Mouse (Mus musculus) spleen, adult 2 months (tissue): ENCODE data around the gene Gm20911. TPM values are rescaled to one million over a fixed set of nuclear protein-coding genes. Genes with fewer than 3 reads are reported as not detected.
"Not testable (repeated sequence)": the region's sequence is repeated elsewhere in the genome, so short reads cannot be mapped to it uniquely, and the experiment has no call there.

Source experiments
- DNase-seq, 2 experiments: peaks; one replicate each; pipeline versions ENCODE4 v3.0.0 to v3.0.0-alpha.2; 2012 to 2021; ENCODE audit warnings: low spot score in 2 of 2, low read depth in 1 of 2
- H3K27ac ChIP-seq: fragments of 200-500 bp; 2 replicates; pipeline ENCODE4 v1.5.1; 2012; ENCODE audit warnings: low read length, inconsistent platforms; ENCODE audit not compliant: insufficient read depth
- H3K27me3 ChIP-seq: fragments of 200-500 bp; 2 replicates; pipeline ENCODE4 v1.6.1; 2012; ENCODE audit warnings: mild to moderate bottlenecking, moderate library complexity, low read length, inconsistent platforms; ENCODE audit not compliant: control insufficient read depth, insufficient read depth
- H3K36me3 ChIP-seq: fragments of 200-500 bp; 2 replicates; pipeline ENCODE4 v1.6.1; 2012; ENCODE audit warnings: mild to moderate bottlenecking, low read length, inconsistent platforms; ENCODE audit not compliant: control insufficient read depth, insufficient read depth
- H3K4me1 ChIP-seq: fragments of 200-500 bp; 2 replicates; pipeline ENCODE4 v1.6.1; 2011; ENCODE audit warnings: inconsistent platforms; ENCODE audit not compliant: control insufficient read depth, insufficient read depth, insufficient read length
- H3K4me3 ChIP-seq: fragments of 200-500 bp; 2 replicates; pipeline ENCODE4 v1.5.1; 2011; ENCODE audit warnings: mild to moderate bottlenecking, inconsistent platforms; ENCODE audit not compliant: insufficient read depth, insufficient read length; ENCODE audit errors: extremely low read depth
- WGBS: fragments of 180-500 bp; shearing (Covaris S2); methylation state at CpG from one replicate; pipeline ENCODE4 v1.1.7; 2018; 5-methylcytosine and 5-hydroxymethylcytosine counted together
- polyA plus RNA-seq: library from polyadenylated mRNA; depleted of rRNA; stranded (reverse); fragments of >200 nt; gene quantifications from 2 replicates; pipeline ENCODE4 v1.2.3, GENCODE M21; 2012; rRNA removed

The Gm20911 gene
- not detected in 2 replicates for polyA plus RNA-seq

- H3K4me3 ChIP-seq, DNase-seq, H3K27ac ChIP-seq, H3K27me3 ChIP-seq, H3K4me1 ChIP-seq, H3K36me3 ChIP-seq: not testable (repeated sequence)
- no CpG with 5 or more reads among the region's 6 CpGs for WGBS
Measured at GRCm38 (mm10) chrY:81457707-81458106, at the start of gene Gm20911. Gm20911 (plus strand) TSS chrY:81458007.
